Mouse (Mus musculus): Measurements from ENCODE around the gene Ank3.

DNA sequence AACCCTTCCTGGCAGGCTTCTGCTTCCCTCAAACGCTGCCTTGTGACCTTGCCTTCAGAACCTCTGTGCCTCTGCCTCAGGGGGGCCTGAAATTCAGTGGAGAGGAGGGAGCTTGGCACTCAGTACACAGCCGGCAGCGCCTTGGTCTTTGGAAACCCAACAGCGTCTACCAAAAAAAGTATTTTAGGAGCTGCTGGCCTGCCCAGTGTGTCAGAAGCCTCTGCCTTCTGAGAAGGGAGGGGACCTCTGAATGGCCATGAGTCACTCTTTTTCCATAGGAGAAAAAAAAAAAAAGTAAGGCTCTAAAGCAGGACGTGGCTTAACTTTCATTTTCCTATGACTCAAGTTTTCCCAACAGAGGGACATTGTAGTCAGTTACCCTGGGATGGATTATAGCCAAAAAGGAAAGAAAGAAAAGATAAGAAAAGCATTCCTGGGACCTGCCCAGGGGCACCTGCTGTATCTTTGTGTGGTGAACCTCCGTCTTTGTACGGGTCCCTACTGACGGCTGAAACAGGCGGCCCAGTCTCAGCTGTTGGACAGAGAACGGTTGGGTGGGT lies 473.7 kb downstream of the Ank3 start:
- TF ChIP-seq POLR2A (IDR thresholded peaks at IDR 0.05; ENCODE audit: low read depth, low read length) = no peak
- TF ChIP-seq CTCF (IDR thresholded peaks at IDR 0.05; ENCODE audit: extremely low read depth, insufficient read length, insufficient replicate concordance, low read depth, low read length) = no peak
